Mouse (Mus musculus) limb, embryonic 10.5 days (tissue): Measurements from ENCODE around the gene Gtf2h3. TPM values are rescaled to one million over a fixed set of nuclear protein-coding genes. Genes with fewer than 3 reads are reported as not detected.
A peak's percentile ranks its signal among the peaks of the same experiment; 100 is the strongest.
"Not testable (repeated sequence)": the region's sequence is repeated elsewhere in the genome, so short reads cannot be mapped to it uniquely, and the experiment has no call there.

ENCODE experiments used
- DNase-seq: peaks from one replicate; pipeline ENCODE4 v3.0.0-alpha.2; 2017; ENCODE audit warnings: low spot score
- H3K27ac ChIP-seq: fragments of 300-500 bp; sonication (generic); 2 replicates; pipeline ENCODE4 v1.5.1; 2016; ENCODE audit warnings: mild to moderate bottlenecking
- H3K27me3 ChIP-seq: fragments of 300-500 bp; sonication (generic); 2 replicates; pipeline ENCODE4 v1.6.1; 2016; ENCODE audit warnings: low read depth, mild to moderate bottlenecking; ENCODE audit not compliant: poor library complexity, severe bottlenecking
- H3K36me3 ChIP-seq: fragments of 300-500 bp; sonication (generic); 2 replicates; pipeline ENCODE4 v1.6.1; 2016; ENCODE audit warnings: mild to moderate bottlenecking, moderate library complexity
- H3K4me1 ChIP-seq: fragments of 300-500 bp; sonication (generic); 2 replicates; pipeline ENCODE4 v1.6.1; 2016
- H3K4me3 ChIP-seq: fragments of 300-500 bp; sonication (generic); 2 replicates; pipeline ENCODE4 v1.5.1; 2016; ENCODE audit warnings: mild to moderate bottlenecking, moderate library complexity
- H3K9me3 ChIP-seq: fragments of 300-500 bp; sonication (generic); replicated peaks from 2 replicates; pipeline ENCODE4 v1.6.1; 2016; ENCODE audit warnings: mild to moderate bottlenecking
- WGBS: fragments of 180-500 bp; shearing (Covaris S2); methylation state at CpG from one replicate; pipeline ENCODE4 v1.1.7; 2016; 5-methylcytosine and 5-hydroxymethylcytosine counted together
- polyA plus RNA-seq: library from polyadenylated mRNA; unstranded; fragments of >200 nt; fragmentation: Nextera tagmentation; extraction: Ambion mirVana; gene quantifications from 2 replicates; pipeline ENCODE4 v1.2.1, GENCODE M21; 2016

Gtf2h3 gene
- polyA plus RNA-seq, 1 experiment from 2014 or later = 115 TPM

DNA sequence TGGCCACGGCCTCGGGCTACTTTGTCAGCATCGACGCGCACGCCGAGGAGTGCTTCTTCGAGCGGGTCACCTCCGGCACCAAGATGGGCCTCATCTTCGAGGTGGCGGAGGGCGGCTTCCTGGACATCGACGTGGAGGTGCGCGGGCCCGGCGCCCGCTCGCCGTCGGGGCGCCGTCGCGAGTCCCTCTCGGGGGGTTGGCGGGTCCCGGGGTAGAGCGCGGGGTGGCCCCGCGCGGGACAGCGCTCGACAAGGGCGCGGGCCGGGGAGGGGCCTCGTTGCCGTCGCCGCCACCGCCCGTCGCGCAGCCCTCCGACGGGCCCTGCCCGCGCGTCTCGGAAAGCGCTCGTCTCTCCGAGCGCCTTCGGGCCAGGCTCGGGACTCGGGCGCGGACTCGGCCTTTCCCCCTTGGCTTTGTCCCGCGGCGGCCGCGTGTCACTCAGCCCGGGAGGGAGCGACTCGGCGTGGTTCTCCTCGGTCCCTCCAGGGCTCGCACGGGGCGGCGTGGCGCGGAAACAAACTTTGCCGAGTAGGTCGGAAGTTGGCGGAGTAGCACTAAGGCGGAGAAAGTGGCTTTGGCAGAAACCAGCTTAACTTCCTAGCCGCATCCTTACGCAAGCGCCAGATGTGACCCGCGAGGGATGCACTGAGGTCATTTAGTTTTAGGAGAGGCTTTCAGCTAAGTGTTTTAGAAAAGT is 37.9 kb upstream of the Gtf2h3 start:
- DNase-seq = peak; percentile 68
- WGBS = under 1% methylated on average over 81 of the region's 89 CpGs
- H3K27me3 ChIP-seq = no peaks in the 10 kb centered on the region
- H3K9me3 ChIP-seq = no peaks in the 10 kb centered on the region
- H3K27ac ChIP-seq = peak overlapping the region; percentile 94
- peak overlapping the region; percentile 99 for H3K4me3 ChIP-seq
- H3K4me1 ChIP-seq = peaks cover 21% of the 10 kb centered on the region
- H3K36me3 ChIP-seq = peaks cover 39% of the 10 kb centered on the region

- Histone ChIP-seq H3K36me3 (peaks cover 44% of the 10 kb centered on the region), H3K9me3 (no peaks in the 10 kb centered on the region), H3K4me1 (peaks cover 19% of the 10 kb centered on the region), H3K27ac (peak overlapping the region; percentile 94), H3K27me3 (no peaks in the 10 kb centered on the region), H3K4me3 (peak overlapping the region; percentile 99)
- no peak for DNase-seq
- WGBS = 17% methylated on average over 8 of the region's 8 CpGs
These were observed 37.4 kb upstream of the Gtf2h3 start for GRCm38 (mm10) chr5:124541602-124541973.

- Histone ChIP-seq H3K4me1 (peaks cover 13% of the 10 kb centered on the region), H3K36me3 (peaks cover 56% of the 10 kb centered on the region)
- H3K27ac ChIP-seq, DNase-seq, H3K4me3 ChIP-seq, H3K27me3 ChIP-seq, H3K9me3 ChIP-seq: not testable (repeated sequence)
- 89% methylated on average over 4 of the region's 4 CpGs for WGBS
These were observed 28.2 kb upstream of the Gtf2h3 start for GRCm38 (mm10) chr5:124550737-124551136.

DNA sequence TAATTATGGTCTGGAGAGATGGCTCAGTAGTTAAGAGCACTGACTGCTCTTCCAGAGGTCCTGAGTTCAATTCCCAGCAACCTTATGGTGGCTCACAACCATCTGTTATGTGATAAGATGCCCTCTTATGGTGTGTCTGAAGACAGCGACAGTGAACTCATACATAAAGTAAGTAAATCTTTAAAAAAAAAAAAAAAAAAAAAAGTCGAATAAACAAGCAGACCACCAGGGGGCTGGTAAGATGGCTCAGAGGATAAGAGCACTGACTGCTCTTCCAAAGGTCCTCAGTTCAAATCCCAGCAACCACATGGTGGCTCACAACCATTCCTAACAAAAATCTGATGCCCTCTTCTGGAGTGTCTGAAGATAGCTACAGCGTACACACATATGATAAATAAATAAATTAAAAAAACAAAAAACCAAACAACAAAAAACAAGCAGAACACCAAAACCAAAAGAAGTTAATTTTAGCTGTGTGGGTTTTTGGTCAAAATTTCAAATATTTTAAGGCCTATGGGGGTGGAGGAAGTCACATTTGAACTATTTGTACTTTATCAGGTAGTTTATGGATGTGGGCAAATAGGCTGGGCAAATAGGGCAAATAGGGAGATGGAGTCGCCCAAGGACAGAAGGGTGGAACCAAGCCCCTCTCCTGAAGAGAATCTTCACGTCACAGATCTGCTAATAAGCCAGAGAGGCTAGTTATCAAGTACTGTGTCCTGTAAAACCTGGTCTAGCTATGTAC is 27.4 kb upstream of the Gtf2h3 start:
- Histone ChIP-seq H3K27ac (peak overlapping the region; percentile 81; the same call in 1 of the 2 replicates), H3K36me3 (peaks cover 56% of the 10 kb centered on the region), H3K4me3 (peak overlapping the region; percentile 78), H3K4me1 (peaks cover 13% of the 10 kb centered on the region)
- not testable (repeated sequence) for H3K9me3 ChIP-seq, H3K27me3 ChIP-seq, DNase-seq
- 31% methylated on average over 5 of the region's 5 CpGs for WGBS

DNA sequence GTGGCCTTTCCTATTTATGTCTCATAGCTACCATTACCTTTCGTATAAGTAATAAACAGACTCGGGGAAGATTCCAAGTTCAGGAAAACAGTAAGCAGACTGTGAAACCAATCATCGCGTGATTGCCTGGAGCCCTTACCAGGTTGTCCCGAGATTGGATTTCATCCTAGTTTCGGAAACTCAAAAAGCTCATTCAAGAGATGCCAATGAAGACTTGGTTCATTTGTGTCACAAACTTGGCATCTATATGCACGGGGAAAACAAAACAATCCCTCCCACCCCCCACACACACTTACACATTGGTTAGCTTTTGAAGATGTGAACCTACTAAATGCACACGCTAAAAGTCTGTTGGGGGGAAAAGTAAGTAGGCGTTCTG is 26.9 kb upstream of the Gtf2h3 start:
- 19% methylated on average over 9 of the region's 9 CpGs for WGBS
- peaks cover 56% of the 10 kb centered on the region for H3K36me3 ChIP-seq
- no peaks in the 10 kb centered on the region for H3K27me3 ChIP-seq
- peaks cover 13% of the 10 kb centered on the region for H3K4me1 ChIP-seq
- H3K27ac ChIP-seq = peak overlapping the region; percentile 81
- peak overlapping the region; percentile 78 for H3K4me3 ChIP-seq
- H3K9me3 ChIP-seq = no peaks in the 10 kb centered on the region
- no peak for DNase-seq

- WGBS = under 1% methylated on average over 66 of the region's 66 CpGs
- peak within 1 kb of the TSS; percentile 81 for H3K27ac ChIP-seq
- H3K36me3 ChIP-seq = peaks cover 56% of the 10 kb centered on the region
These were observed 26.2 kb upstream of the Gtf2h3 start, which contains the start of gene Ddx55 for GRCm38 (mm10) chr5:124552558-124553307. TSS of gene Ddx55 (plus strand) at chr5:124552864.

GRCm38 (mm10) chr5:124553607-124554006 is 25.3 kb upstream of the Gtf2h3 start:
- no peak for DNase-seq
- peaks cover 13% of the 10 kb centered on the region for H3K4me1 ChIP-seq
- WGBS = 78% methylated on average over 6 of the region's 6 CpGs
- H3K27ac ChIP-seq = no peak overlapping the region
- H3K4me3 ChIP-seq = peak overlapping the region; percentile 78
- H3K36me3 ChIP-seq = peaks cover 56% of the 10 kb centered on the region
- H3K9me3 ChIP-seq = no peaks in the 10 kb centered on the region
- no peaks in the 10 kb centered on the region for H3K27me3 ChIP-seq

More at GRCm38 (mm10) chr5:124552558-124553307, 26.2 kb upstream of the Gtf2h3 start, which contains the start of gene Ddx55:
- H3K4me1 ChIP-seq = peaks cover 13% of the 10 kb centered on the region
- peak; percentile 93 for DNase-seq
- peak within 1 kb of the TSS; percentile 78 for H3K4me3 ChIP-seq
- no peaks in the 10 kb centered on the region for H3K27me3 ChIP-seq
- H3K9me3 ChIP-seq = no peaks in the 10 kb centered on the region

DNA sequence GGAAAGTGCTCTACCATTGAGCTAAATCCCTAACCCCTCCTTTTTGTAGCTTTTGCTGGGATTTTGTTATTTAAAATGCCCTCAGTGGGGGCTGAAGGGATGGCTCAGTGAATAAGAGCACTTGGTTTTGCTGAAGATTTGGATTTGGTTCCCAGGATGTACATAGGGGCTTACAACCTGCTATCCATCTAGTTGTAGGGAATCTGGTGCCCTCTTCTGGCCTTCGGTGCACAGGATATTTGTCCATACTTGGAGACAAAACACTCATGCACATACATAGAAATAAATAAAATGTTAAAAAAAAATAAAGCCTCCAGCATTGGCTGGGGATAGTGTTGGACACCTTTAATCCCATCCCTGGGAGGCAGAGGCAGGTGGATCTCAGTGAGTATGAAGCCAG is 23.8 kb upstream of the Gtf2h3 start:
- peaks cover 66% of the 10 kb centered on the region for H3K36me3 ChIP-seq
- 91% methylated on average over 1 of the region's 1 CpGs for WGBS
- DNase-seq = no peak
- no peak overlapping the region for H3K27ac ChIP-seq
- no peaks in the 10 kb centered on the region for H3K27me3 ChIP-seq
- H3K9me3 ChIP-seq = no peaks in the 10 kb centered on the region
- H3K4me1 ChIP-seq = peaks cover 13% of the 10 kb centered on the region
- no peak overlapping the region for H3K4me3 ChIP-seq

DNA sequence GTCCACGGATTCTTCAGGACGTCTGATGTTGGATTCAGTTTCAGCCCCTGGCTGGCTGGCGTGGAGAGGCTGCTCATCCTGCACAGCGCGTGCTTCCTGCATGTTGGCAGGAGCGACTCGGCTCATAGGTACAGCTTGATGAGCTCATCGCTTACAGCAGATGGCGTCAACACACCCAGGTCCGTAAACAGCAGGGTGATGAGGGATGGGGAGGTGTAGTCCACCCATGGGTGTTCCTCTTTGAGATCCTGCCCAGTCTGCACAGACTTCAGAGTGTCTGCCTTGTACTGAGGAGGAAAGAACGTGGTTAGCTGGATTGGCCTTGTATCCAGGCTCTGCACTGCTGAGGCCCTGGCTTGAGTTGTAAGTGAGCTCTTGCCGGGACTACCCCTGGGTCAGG is 7.9 kb upstream of the Gtf2h3 start:
- Histone ChIP-seq H3K36me3 (peaks cover 100% of the 10 kb centered on the region), H3K9me3 (no peaks in the 10 kb centered on the region), H3K27me3 (no peaks in the 10 kb centered on the region), H3K4me3 (no peak overlapping the region), H3K4me1 (no peaks in the 10 kb centered on the region), H3K27ac (no peak overlapping the region)
- WGBS = 88% methylated on average over 12 of the region's 12 CpGs
- no peak for DNase-seq

- Histone ChIP-seq H3K9me3 (no peaks in the 10 kb centered on the region), H3K4me3 (no peak overlapping the region), H3K27ac (no peak overlapping the region), H3K36me3 (peaks cover 73% of the 10 kb centered on the region), H3K4me1 (peaks cover 18% of the 10 kb centered on the region), H3K27me3 (no peaks in the 10 kb centered on the region)
- 88% methylated on average over 7 of the region's 7 CpGs for WGBS
- no peak for DNase-seq
These were observed 3.5 kb upstream of the Gtf2h3 start for GRCm38 (mm10) chr5:124575467-124575866.

DNA sequence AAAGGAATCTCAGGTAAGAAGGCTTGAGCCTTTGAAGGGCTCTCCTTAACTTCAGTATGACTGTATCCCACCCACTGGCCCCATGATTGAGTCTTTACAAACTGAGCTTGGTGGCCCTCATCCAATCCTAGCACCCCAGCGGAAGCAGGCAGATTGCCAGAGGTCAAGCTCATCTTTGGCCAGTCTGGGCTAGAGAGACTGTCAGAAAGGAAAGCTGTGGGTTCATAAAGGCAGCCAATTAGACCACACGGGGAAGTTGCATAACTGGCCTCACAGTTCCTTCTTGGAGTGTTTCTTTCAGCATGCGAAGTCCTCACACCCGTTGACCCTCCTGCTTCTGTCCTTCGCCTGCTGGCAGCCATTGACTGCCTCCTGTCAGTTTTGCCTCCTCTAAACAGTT is 3.6 kb downstream of the Gtf2h3 start:
- H3K36me3 ChIP-seq = peaks cover 59% of the 10 kb centered on the region
- WGBS = 94% methylated on average over 5 of the region's 5 CpGs
- no peak for DNase-seq
- no peaks in the 10 kb centered on the region for H3K9me3 ChIP-seq
- no peaks in the 10 kb centered on the region for H3K27me3 ChIP-seq
- H3K4me3 ChIP-seq = no peak overlapping the region
- H3K27ac ChIP-seq = no peak overlapping the region
- peaks cover 19% of the 10 kb centered on the region for H3K4me1 ChIP-seq

- no peak overlapping the region for H3K27ac ChIP-seq
- no peaks in the 10 kb centered on the region for H3K9me3 ChIP-seq
- no peak for DNase-seq
- H3K4me1 ChIP-seq = no peaks in the 10 kb centered on the region
- peaks cover 89% of the 10 kb centered on the region for H3K36me3 ChIP-seq
- H3K4me3 ChIP-seq = no peak overlapping the region
- no peaks in the 10 kb centered on the region for H3K27me3 ChIP-seq
- WGBS = 96% methylated on average over 3 of the region's 3 CpGs
These were observed 13.8 kb downstream of the Gtf2h3 start for GRCm38 (mm10) chr5:124592768-124593167.
